Mouse (Mus musculus) embryonic facial prominence, embryonic 15.5 days (tissue): ENCODE measurements around the gene Foxb1. TPM values are rescaled to one million over a fixed set of nuclear protein-coding genes. Genes with fewer than 3 reads are reported as not detected.

Experiments
- ATAC-seq: fragments of 200-750 bp; cut with Nextera tagmentation; 2 replicates; pipeline ENCODE4 v1.8.0; 2017; ENCODE audit warnings: low read depth, moderate TSS enrichment; ENCODE audit not compliant: insufficient number of reproducible peaks, low FRiP score, low TSS enrichment
- H3K27ac ChIP-seq: fragments of 300-500 bp; sonication (generic); replicated peaks from 2 replicates; pipeline ENCODE4 v1.5.1; 2015; ENCODE audit warnings: mild to moderate bottlenecking, inconsistent platforms
- H3K27me3 ChIP-seq: fragments of 300-500 bp; sonication (generic); 2 replicates; pipeline ENCODE4 v1.6.1; 2015; ENCODE audit warnings: inconsistent platforms
- H3K36me3 ChIP-seq: fragments of 300-500 bp; sonication (generic); 2 replicates; pipeline ENCODE4 v1.6.1; 2015; ENCODE audit warnings: mild to moderate bottlenecking, inconsistent platforms
- H3K4me1 ChIP-seq: fragments of 300-500 bp; sonication (generic); 2 replicates; pipeline ENCODE4 v1.6.1; 2015; ENCODE audit warnings: inconsistent platforms
- H3K4me2 ChIP-seq: fragments of 300-500 bp; sonication (generic); replicated peaks from 2 replicates; pipeline ENCODE4 v1.6.1; 2015; ENCODE audit warnings: mild to moderate bottlenecking, inconsistent platforms
- H3K4me3 ChIP-seq: fragments of 300-500 bp; sonication (generic); replicated peaks from 2 replicates; pipeline ENCODE4 v1.5.1; 2015; ENCODE audit warnings: mild to moderate bottlenecking, inconsistent platforms
- H3K9ac ChIP-seq: fragments of 300-500 bp; sonication (generic); 2 replicates; pipeline ENCODE4 v1.6.1; 2015; ENCODE audit warnings: inconsistent platforms
- H3K9me3 ChIP-seq: fragments of 300-500 bp; sonication (generic); replicated peaks from 2 replicates; pipeline ENCODE4 v1.6.1; 2016; ENCODE audit warnings: inconsistent platforms
- WGBS: fragments of 180-500 bp; shearing (Covaris S2); methylation state at CpG from one replicate; pipeline ENCODE4 v1.1.7; 2015; 5-methylcytosine and 5-hydroxymethylcytosine counted together
- polyA plus RNA-seq: library from polyadenylated mRNA; unstranded; fragments of >200 nt; fragmentation: Nextera tagmentation; extraction: Ambion mirVana; gene quantifications from 2 replicates; pipeline ENCODE4 v1.2.1, GENCODE M21; 2015

Foxb1 gene
- polyA plus RNA-seq, 1 experiment from 2014 or later: not detected

- Histone ChIP-seq H3K27ac (no peak overlapping the region), H3K27me3 (no peaks in the 10 kb centered on the region), H3K9me3 (no peaks in the 10 kb centered on the region), H3K4me2 (no peak overlapping the region), H3K4me1 (no peaks in the 10 kb centered on the region), H3K36me3 (no peaks in the 10 kb centered on the region), H3K9ac (no peak overlapping the region), H3K4me3 (no peak overlapping the region)
- WGBS: 16% methylated on average over 12 of the region's 12 CpGs
- ATAC-seq: no peak
These were observed 47.8 kb downstream of the Foxb1 start for GRCm38 (mm10) chr9:69712714-69713525.

Other genes with a start within 250 kb of the Foxb1 start
- 104 and 107 TPM in 2 replicates for gene Bnip2, start 228.5 kb upstream of the Foxb1 start, polyA plus RNA-seq